Mouse (Mus musculus) liver, embryonic 14.5 days (tissue): ENCODE measurements at regions not wholly inside any gene's neighbourhood (a gene's known extent, or its start where the extent isn't known, plus 50 kb on each side); places are given as distances from the start of the nearest gene placed in this dataset.

ENCODE experiments used
- CTCF ChIP-seq: IDR thresholded peaks from 2 replicates; pipeline ENCODE4 v1.5.1; 2016; ENCODE audit warnings: antibody characterized with exemption, low read depth, control low read depth
- EP300 ChIP-seq: IDR thresholded peaks from 2 replicates; pipeline ENCODE4 v1.6.1; 2016; ENCODE audit warnings: antibody characterized with exemption, low read depth

DNA sequence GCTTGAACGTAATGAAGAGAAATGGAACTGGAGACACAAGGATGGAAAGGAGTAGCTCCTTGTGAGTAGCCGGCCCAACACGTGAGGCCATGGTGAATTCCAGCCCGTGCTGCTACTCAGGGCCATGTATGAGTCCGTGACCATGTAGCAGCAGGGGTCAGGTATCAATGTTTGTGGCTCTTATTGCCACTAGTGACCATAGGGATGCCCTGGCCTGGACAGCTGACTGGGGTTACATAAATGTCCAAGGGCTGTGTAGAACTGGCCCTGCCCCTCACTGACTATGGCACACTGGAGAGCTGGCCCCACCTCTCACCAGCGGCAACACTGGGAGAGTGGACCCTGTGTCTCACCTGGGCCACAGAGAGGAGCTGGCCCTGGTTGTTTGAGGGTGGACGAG, 84.1 kb upstream of the Tmem260 start:
- TF ChIP-seq CTCF (no peak), EP300 (no peak)
